Mouse (Mus musculus) induced T-regulatory cell, adult 2 months (primary cell): ENCODE results near the gene Krt12.

Experiments used
- DNase-seq: peaks from one replicate; pipeline ENCODE4 v3.0.0-alpha.2; 2012; ENCODE audit warnings: low read depth

Gene Krt12

GRCm38 (mm10) chr11:99422159-99422558 is at the start of gene Krt12:
TSS of gene Krt12 (minus strand) at chr11:99422259.
- DNase-seq: no peak

GRCm38 (mm10) chr11:99469228-99469627 is 47.2 kb upstream of the Krt12 start:
- DNase-seq: no peak

GRCm38 (mm10) chr11:99468566-99468965 is 46.5 kb upstream of the Krt12 start:
- no peak for DNase-seq

GRCm38 (mm10) chr11:99466316-99466715 is 44.3 kb upstream of the Krt12 start:
- DNase-seq: no peak

GRCm38 (mm10) chr11:99464836-99465235 is 42.8 kb upstream of the Krt12 start:
- peak; percentile 84 for DNase-seq

GRCm38 (mm10) chr11:99463155-99463554 is 41.1 kb upstream of the Krt12 start:
- peak; percentile 70 for DNase-seq

GRCm38 (mm10) chr11:99461736-99462135 is 39.7 kb upstream of the Krt12 start:
- no peak for DNase-seq

- no peak for DNase-seq
Observed at GRCm38 (mm10) chr11:99458887-99459286, 36.8 kb upstream of the Krt12 start.

- no peak for DNase-seq
Observed at GRCm38 (mm10) chr11:99454759-99455158, 32.7 kb upstream of the Krt12 start.

GRCm38 (mm10) chr11:99454044-99454443 is 32.0 kb upstream of the Krt12 start:
- no peak for DNase-seq

- DNase-seq: no peak
Observed at GRCm38 (mm10) chr11:99448769-99449168, 26.7 kb upstream of the Krt12 start.

GRCm38 (mm10) chr11:99441220-99441619 is 19.2 kb upstream of the Krt12 start:
- DNase-seq: no peak

GRCm38 (mm10) chr11:99439465-99439864 is 17.4 kb upstream of the Krt12 start:
- DNase-seq: no peak

- no peak for DNase-seq
Observed at GRCm38 (mm10) chr11:99437972-99438371, 15.9 kb upstream of the Krt12 start, which contains the start of gene Krt20. TSS of gene Krt20 (minus strand) at chr11:99438150.

- DNase-seq: no peak
Observed at GRCm38 (mm10) chr11:99436625-99437024, 14.6 kb upstream of the Krt12 start.

GRCm38 (mm10) chr11:99430670-99431069 is 8.6 kb upstream of the Krt12 start:
- no peak for DNase-seq

- DNase-seq: no peak
Observed at GRCm38 (mm10) chr11:99420586-99420985, 1.5 kb downstream of the Krt12 start.

GRCm38 (mm10) chr11:99417819-99418218 is 4.2 kb downstream of the Krt12 start:
- DNase-seq: no peak

GRCm38 (mm10) chr11:99416902-99417301 is 5.2 kb downstream of the Krt12 start:
- no peak for DNase-seq

GRCm38 (mm10) chr11:99414463-99415147 is 7.5 kb downstream of the Krt12 start:
- DNase-seq: no peak

- peak; percentile 43 for DNase-seq
Observed at GRCm38 (mm10) chr11:99413247-99413646, 8.8 kb downstream of the Krt12 start.

GRCm38 (mm10) chr11:99406186-99406585 is 15.9 kb downstream of the Krt12 start:
- DNase-seq: no peak

- DNase-seq: no peak
Observed at GRCm38 (mm10) chr11:99399956-99400549, 22.0 kb downstream of the Krt12 start.

- DNase-seq: no peak
Observed at GRCm38 (mm10) chr11:99398832-99399231, 23.2 kb downstream of the Krt12 start.
